Comparison of ENCODE assay signal across 13 mouse cellular contexts in genomic region chr4:126314393-126314792, GRCm38 (mm10). TPM values are rescaled to one million over a fixed set of nuclear protein-coding genes. Genes with fewer than 3 reads are reported as not detected.
DNase-seq lines count a peak whose midpoint lies in the region; ATAC-seq and TF ChIP-seq lines count a peak whose summit lies in the region.
"Had no signal": no experiment of that assay in that cellular context is flagged by ENCODE, and none has a peak within 500 bp of the region (broad histone marks: within the 10 kb centered on the region; RNA-seq: fewer than 3 reads in every experiment).

No protein-coding gene starts in this region.

- 63% methylated on average over 10 of the region's 10 CpGs for WGBS in heart, embryonic 12.5 days

- intact Hi-C loops in left cerebral cortex, postnatal 36 days (cut with DNase I): loop anchor here (5.0 kb wide), 1 partner anchor 47 kb away; no protein-coding TSS in a partner anchor

- peak; percentile 62 for TF ChIP-seq CTCF in ES-Bruce4 (IDR thresholded peaks at IDR 0.05; ENCODE audit: low read depth, low read length)

- H3K4me2 ChIP-seq in heart, embryonic 12.5 days: no peak overlapping the region
- H3K4me2 ChIP-seq: midbrain, embryonic 15.5 days; stomach, embryonic 15.5 days had no signal

- peak; percentile 51 for DNase-seq in embryo, embryonic 10 days (ENCODE audit: low spot score)
- no peak for DNase-seq in embryo, embryonic 9.5 days (ENCODE audit: extremely low spot score)
- peak; percentile 38 for DNase-seq in forelimb bud, embryonic 11.5 days (ENCODE audit: low read depth, low spot score)
- DNase-seq in kidney, postnatal 10 days: peak; percentile 75
- no peak for DNase-seq in left cerebral cortex, postnatal 36 days (ENCODE audit: low spot score in 2 of 2)
- no peak for DNase-seq in natural killer cell, adult 2 months (ENCODE audit: low spot score in 2 of 2)
- DNase-seq: forebrain, postnatal 0 days; heart, postnatal 14 days; liver had no signal

- H3K36me3 ChIP-seq in ES-Bruce4 (ENCODE audit: control insufficient read depth, insufficient read depth, low read length, poor library complexity, severe bottlenecking): peaks cover 26% of the 10 kb centered on the region
- H3K36me3 ChIP-seq in heart, embryonic 12.5 days: peaks cover 41% of the 10 kb centered on the region

- H3K27me3 ChIP-seq in ES-Bruce4 (ENCODE audit: control insufficient read depth, insufficient read depth, low read length, poor library complexity, severe bottlenecking): no peaks in the 10 kb centered on the region
- H3K27me3 ChIP-seq in heart, embryonic 12.5 days (replicated peaks): 0 out of 2 replicates have a peak, but pooled peaks cover 4% of the 10 kb centered on the region
- H3K27me3 ChIP-seq: midbrain, embryonic 15.5 days; stomach, embryonic 15.5 days had no signal

- H3K9me3 ChIP-seq in ES-Bruce4 (replicated peaks; ENCODE audit: control insufficient read depth, insufficient read depth, low read length, poor library complexity, severe bottlenecking): no peaks in the 10 kb centered on the region
- H3K9me3 ChIP-seq in heart, embryonic 12.5 days (replicated peaks): no peaks in the 10 kb centered on the region
- H3K9me3 ChIP-seq: midbrain, embryonic 15.5 days; stomach, embryonic 15.5 days had no signal

- TF ChIP-seq POLR2A in ES-Bruce4 (IDR thresholded peaks at IDR 0.05; ENCODE audit: insufficient read depth, low read length): no peak

- H3K27ac ChIP-seq in ES-Bruce4 (ENCODE audit: insufficient read depth, low read length): no peak overlapping the region
- no peak overlapping the region for H3K27ac ChIP-seq in heart, embryonic 12.5 days (ENCODE audit: poor library complexity, severe bottlenecking)
- H3K27ac ChIP-seq: midbrain, embryonic 15.5 days; stomach, embryonic 15.5 days had no signal

- no peak for ATAC-seq in heart, embryonic 12.5 days (ENCODE audit: insufficient number of reproducible peaks, low FRiP score)
- ATAC-seq: forebrain, postnatal 0 days; midbrain, embryonic 15.5 days had no signal

- TF ChIP-seq EP300 in ES-Bruce4 (IDR thresholded peaks at IDR 0.05; ENCODE audit: insufficient read depth, low read depth, low read length): no peak

- no peaks in the 10 kb centered on the region for H3K4me1 ChIP-seq in ES-Bruce4 (ENCODE audit: control insufficient read depth, insufficient read depth, low read length)
- H3K4me1 ChIP-seq in heart, embryonic 12.5 days (replicated peaks): peaks cover 38% of the 10 kb centered on the region
- H3K4me1 ChIP-seq: midbrain, embryonic 15.5 days; stomach, embryonic 15.5 days had no signal

- H3K9ac ChIP-seq in ES-Bruce4 (ENCODE audit: low read depth, poor library complexity, severe bottlenecking): no peak overlapping the region
- no peak overlapping the region for H3K9ac ChIP-seq in heart, embryonic 12.5 days
- H3K9ac ChIP-seq: forebrain, postnatal 0 days; midbrain, embryonic 15.5 days; stomach, embryonic 15.5 days had no signal

- no peak overlapping the region for H3K4me3 ChIP-seq in ES-Bruce4 (ENCODE audit: low read depth, low read length)
- H3K4me3 ChIP-seq in heart, embryonic 12.5 days: no peak overlapping the region
- H3K4me3 ChIP-seq: midbrain, embryonic 15.5 days; stomach, embryonic 15.5 days had no signal

RNA-seq across cellular contexts. Expression of gene Adprhl2, which starts 7.1 kb away (rescaled TPM):
- polyA plus RNA-seq in ES-Bruce4 (2011; ENCODE audit: insufficient read depth, insufficient read length, low read depth, missing spikeins): 31.4 and 35.7 TPM in 2 replicates
- total RNA-seq in left cerebral cortex, postnatal 36 days (2021): 10 to 100 TPM; 25.2 to 28.0 TPM
- polyA plus RNA-seq in heart, embryonic 12.5 days (2016; fragmentation: Nextera tagmentation; extraction: Ambion mirVana): 37.4 and 38.8 TPM in 2 replicates

RNA-seq across cellular contexts. Expression of gene Tekt2, which starts 11.1 kb away (rescaled TPM):
- 4.8 and 5.9 TPM in 2 replicates for polyA plus RNA-seq in ES-Bruce4 (2011; ENCODE audit: insufficient read depth, insufficient read length, low read depth, missing spikeins)
- total RNA-seq in left cerebral cortex, postnatal 36 days (2021): 1 to 10 TPM; 1.1 to 2.2 TPM
- 1.4 and 1.5 TPM in 2 replicates for polyA plus RNA-seq in heart, embryonic 12.5 days (2016; fragmentation: Nextera tagmentation; extraction: Ambion mirVana)

RNA-seq across cellular contexts. Expression of gene Col8a2, which starts 27.8 kb away (rescaled TPM):
- 1.0 and 1.2 TPM in 2 replicates for polyA plus RNA-seq in ES-Bruce4 (2011; ENCODE audit: insufficient read depth, insufficient read length, low read depth, missing spikeins)
- total RNA-seq in left cerebral cortex, postnatal 36 days (2021): 1 to 10 TPM; 1.6 to 1.7 TPM
- 4.7 and 4.9 TPM in 2 replicates for polyA plus RNA-seq in heart, embryonic 12.5 days (2016; fragmentation: Nextera tagmentation; extraction: Ambion mirVana)

RNA-seq across cellular contexts. Expression of gene Trappc3, which starts 52.3 kb away (rescaled TPM):
- polyA plus RNA-seq in ES-Bruce4 (2011; ENCODE audit: insufficient read depth, insufficient read length, low read depth, missing spikeins): 62.8 TPM in 2 replicates
- total RNA-seq in left cerebral cortex, postnatal 36 days (2021): 10 to 100 TPM; 75.7 to 90.0 TPM
- 68.0 and 68.7 TPM in 2 replicates for polyA plus RNA-seq in heart, embryonic 12.5 days (2016; fragmentation: Nextera tagmentation; extraction: Ambion mirVana)

RNA-seq across cellular contexts. Expression of gene Map7d1, which starts 58.2 kb away (rescaled TPM):
- polyA plus RNA-seq in ES-Bruce4 (2011; ENCODE audit: insufficient read depth, insufficient read length, low read depth, missing spikeins): 29.0 and 31.9 TPM in 2 replicates
- 100 to 1,000 TPM; 288 TPM for total RNA-seq in left cerebral cortex, postnatal 36 days (2021)
- 73.9 and 76.4 TPM in 2 replicates for polyA plus RNA-seq in heart, embryonic 12.5 days (2016; fragmentation: Nextera tagmentation; extraction: Ambion mirVana)

Comparison
In these comparisons a context has a peak if more than half of its experiments do, and no peak if none do; other contexts are left out.
1. DNase-seq: peak in embryo, embryonic 10 days (single experiment), forelimb bud, embryonic 11.5 days (single experiment) and kidney, postnatal 10 days (single experiment); none in embryo, embryonic 9.5 days (single experiment), left cerebral cortex, postnatal 36 days (0 of 2) and natural killer cell, adult 2 months (0 of 2).